Mouse (Mus musculus) intestine, embryonic 15.5 days (tissue): Measurements from ENCODE around the gene Atp4a. TPM values are rescaled to one million over a fixed set of nuclear protein-coding genes. Genes with fewer than 3 reads are reported as not detected.

ENCODE experiments used
- ATAC-seq: fragments of 200-750 bp; cut with Nextera tagmentation; 2 replicates; pipeline ENCODE4 v1.8.0; 2017; ENCODE audit warnings: moderate TSS enrichment, moderate library complexity
- H3K27ac ChIP-seq: fragments of 300-500 bp; sonication (generic); 2 replicates; pipeline ENCODE4 v1.5.1; 2015; ENCODE audit warnings: mild to moderate bottlenecking, inconsistent platforms
- H3K27me3 ChIP-seq: fragments of 300-500 bp; sonication (generic); replicated peaks from 2 replicates; pipeline ENCODE4 v1.6.1; 2015; ENCODE audit warnings: inconsistent platforms
- H3K36me3 ChIP-seq: fragments of 300-500 bp; sonication (generic); 2 replicates; pipeline ENCODE4 v1.6.1; 2015; ENCODE audit warnings: inconsistent platforms
- H3K4me1 ChIP-seq: fragments of 300-500 bp; sonication (generic); replicated peaks from 2 replicates; pipeline ENCODE4 v1.6.1; 2015; ENCODE audit warnings: inconsistent platforms
- H3K4me2 ChIP-seq: fragments of 300-500 bp; sonication (generic); replicated peaks from 2 replicates; pipeline ENCODE4 v1.6.1; 2015; ENCODE audit warnings: mild to moderate bottlenecking, inconsistent platforms
- H3K4me3 ChIP-seq: fragments of 300-500 bp; sonication (generic); replicated peaks from 2 replicates; pipeline ENCODE4 v1.5.1; 2015; ENCODE audit warnings: inconsistent platforms
- H3K9ac ChIP-seq: fragments of 300-500 bp; sonication (generic); 2 replicates; pipeline ENCODE4 v1.6.1; 2015; ENCODE audit warnings: inconsistent platforms
- H3K9me3 ChIP-seq: fragments of 300-500 bp; sonication (generic); 2 replicates; pipeline ENCODE4 v1.6.1; 2016; ENCODE audit warnings: inconsistent platforms
- WGBS: fragments of 180-500 bp; shearing (Covaris S2); methylation state at CpG from one replicate; pipeline ENCODE4 v1.1.7; 2015; 5-methylcytosine and 5-hydroxymethylcytosine counted together
- polyA plus RNA-seq: library from polyadenylated mRNA; unstranded; fragments of >200 nt; fragmentation: Nextera tagmentation; extraction: Ambion mirVana; gene quantifications from 2 replicates; pipeline ENCODE4 v1.2.1, GENCODE M21; 2015

Atp4a gene
- 1.3 and 2.0 TPM in 2 replicates for polyA plus RNA-seq

DNA sequence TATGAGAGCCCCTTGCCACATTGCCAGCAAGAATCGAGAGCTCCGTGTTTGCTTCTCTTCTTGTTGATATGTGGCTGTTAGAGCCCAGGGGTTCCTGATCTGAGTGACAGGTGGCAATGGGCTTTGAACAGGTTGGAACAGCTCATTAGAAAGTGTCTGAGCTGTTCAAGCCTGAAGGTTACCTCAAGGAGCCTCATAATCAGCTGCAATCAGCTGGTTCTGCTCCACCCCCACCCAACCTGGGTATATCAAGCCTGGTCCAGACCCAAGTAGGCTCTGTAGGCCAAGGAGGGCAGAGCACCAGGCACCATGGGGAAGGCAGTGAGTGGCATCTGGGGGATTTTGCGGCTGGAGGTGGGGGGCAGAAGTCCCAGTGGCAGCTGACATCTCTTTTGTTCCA, at the start of gene Atp4a:
Gene Atp4a, plus strand, starts transcription at position 268 of the 400 bp plus-strand sequence.
- ATAC-seq = no peak
- Histone ChIP-seq H3K27me3 (no peaks in the 10 kb centered on the region), H3K36me3 (no peaks in the 10 kb centered on the region), H3K9me3 (no peaks in the 10 kb centered on the region), H3K27ac (no peak within 1 kb of the TSS), H3K4me2 (no peak within 1 kb of the TSS), H3K4me1 (peaks cover 3% of the 10 kb centered on the region; the same call in 1 of the 2 replicates), H3K9ac (no peak within 1 kb of the TSS), H3K4me3 (no peak within 1 kb of the TSS)
- 85% methylated on average over 3 of the region's 3 CpGs for WGBS

- H3K27me3 ChIP-seq = no peaks in the 10 kb centered on the region
- peak within 1 kb of the TSS; percentile 82 for H3K9ac ChIP-seq
- peak; percentile 94 for ATAC-seq
- under 1% methylated on average over 34 of the region's 34 CpGs for WGBS
- no peak within 1 kb of the TSS for H3K27ac ChIP-seq
- peak within 1 kb of the TSS; percentile 77 for H3K4me3 ChIP-seq
- no peaks in the 10 kb centered on the region for H3K9me3 ChIP-seq
- peaks cover 11% of the 10 kb centered on the region; the same call in 1 of the 2 replicates for H3K36me3 ChIP-seq
- H3K4me1 ChIP-seq = peaks cover 5% of the 10 kb centered on the region
- peak within 1 kb of the TSS; percentile 85 for H3K4me2 ChIP-seq
Measured at GRCm38 (mm10) chr7:30664529-30665200, 47.3 kb upstream of the Atp4a start, which contains the start of gene Haus5. Haus5 (minus strand) TSS chr7:30664994.

DNA sequence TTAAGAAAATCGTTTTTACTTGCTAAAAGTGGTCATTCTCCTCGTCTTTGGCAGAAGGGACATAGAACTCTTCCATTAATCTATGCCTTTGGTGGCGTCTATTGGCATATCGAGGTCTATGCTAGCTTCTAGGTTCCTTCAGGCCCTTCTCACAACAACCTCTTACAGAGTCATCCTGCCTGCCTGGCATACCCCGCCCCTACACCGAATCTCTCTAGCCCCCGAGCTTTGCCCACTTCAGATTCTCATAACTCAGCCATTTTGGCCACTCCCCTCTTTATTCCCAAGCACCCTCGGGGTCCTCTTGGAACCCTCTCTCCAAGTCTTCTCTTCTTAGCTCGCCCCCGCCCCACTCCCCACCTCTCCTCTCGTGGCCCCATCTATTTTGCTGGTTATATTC, 46.7 kb upstream of the Atp4a start:
- 5% methylated on average over 11 of the region's 11 CpGs for WGBS
- no peak overlapping the region for H3K27ac ChIP-seq
- no peaks in the 10 kb centered on the region for H3K9me3 ChIP-seq
- H3K9ac ChIP-seq = peak overlapping the region; percentile 82
- peak; percentile 54 for ATAC-seq
- peaks cover 5% of the 10 kb centered on the region for H3K4me1 ChIP-seq
- peak overlapping the region; percentile 85 for H3K4me2 ChIP-seq
- no peaks in the 10 kb centered on the region for H3K27me3 ChIP-seq
- peak overlapping the region; percentile 77 for H3K4me3 ChIP-seq
- peaks cover 7% of the 10 kb centered on the region; the same call in 1 of the 2 replicates for H3K36me3 ChIP-seq

GRCm38 (mm10) chr7:30669229-30669628, 42.8 kb upstream of the Atp4a start:
- ATAC-seq = no peak
- no peaks in the 10 kb centered on the region for H3K27me3 ChIP-seq
- WGBS = 37% methylated on average over 3 of the region's 3 CpGs
- peaks cover 5% of the 10 kb centered on the region for H3K4me1 ChIP-seq
- H3K36me3 ChIP-seq = no peaks in the 10 kb centered on the region
- H3K4me2 ChIP-seq = no peak overlapping the region
- no peak overlapping the region for H3K9ac ChIP-seq
- H3K27ac ChIP-seq = no peak overlapping the region
- no peak overlapping the region for H3K4me3 ChIP-seq
- no peaks in the 10 kb centered on the region for H3K9me3 ChIP-seq

DNA sequence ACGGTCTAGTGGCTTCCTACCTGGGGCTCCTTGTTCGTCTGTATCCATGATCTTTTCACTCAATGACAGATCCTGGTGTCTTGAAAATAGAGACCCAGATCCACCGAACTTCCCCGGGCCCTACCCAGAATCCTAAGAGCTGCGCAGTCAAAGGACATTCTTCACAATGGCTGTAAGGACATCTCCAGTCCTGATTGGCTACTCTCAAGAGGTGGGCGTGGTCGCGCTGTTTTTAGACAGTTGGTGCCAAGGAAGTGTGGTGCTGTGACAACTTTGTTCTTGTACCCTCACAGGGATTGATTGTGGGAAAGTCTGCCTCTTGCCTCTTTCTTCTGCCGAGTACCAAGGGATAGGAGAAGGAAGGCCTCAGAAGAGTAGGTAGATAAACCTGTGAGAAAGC, 40.5 kb upstream of the Atp4a start, which contains the start of gene Pmis2:
Gene Pmis2, minus strand, starts transcription at position 126 of the 400 bp plus-strand sequence.
- H3K27ac ChIP-seq = no peak within 1 kb of the TSS
- no peak within 1 kb of the TSS for H3K4me3 ChIP-seq
- H3K36me3 ChIP-seq = no peaks in the 10 kb centered on the region
- H3K9ac ChIP-seq = no peak within 1 kb of the TSS
- no peak within 1 kb of the TSS for H3K4me2 ChIP-seq
- no peak for ATAC-seq
- no peaks in the 10 kb centered on the region for H3K9me3 ChIP-seq
- no peaks in the 10 kb centered on the region for H3K4me1 ChIP-seq
- H3K27me3 ChIP-seq = no peaks in the 10 kb centered on the region
- WGBS = 72% methylated on average over 9 of the region's 9 CpGs

GRCm38 (mm10) chr7:30678263-30678975, 33.6 kb upstream of the Atp4a start:
- Histone ChIP-seq H3K27me3 (no peaks in the 10 kb centered on the region), H3K36me3 (no peaks in the 10 kb centered on the region), H3K4me3 (no peak overlapping the region), H3K4me2 (no peak overlapping the region), H3K9me3 (no peaks in the 10 kb centered on the region), H3K27ac (no peak overlapping the region), H3K4me1 (no peaks in the 10 kb centered on the region), H3K9ac (no peak overlapping the region)
- ATAC-seq = no peak
- WGBS = 61% methylated on average over 5 of the region's 5 CpGs

DNA sequence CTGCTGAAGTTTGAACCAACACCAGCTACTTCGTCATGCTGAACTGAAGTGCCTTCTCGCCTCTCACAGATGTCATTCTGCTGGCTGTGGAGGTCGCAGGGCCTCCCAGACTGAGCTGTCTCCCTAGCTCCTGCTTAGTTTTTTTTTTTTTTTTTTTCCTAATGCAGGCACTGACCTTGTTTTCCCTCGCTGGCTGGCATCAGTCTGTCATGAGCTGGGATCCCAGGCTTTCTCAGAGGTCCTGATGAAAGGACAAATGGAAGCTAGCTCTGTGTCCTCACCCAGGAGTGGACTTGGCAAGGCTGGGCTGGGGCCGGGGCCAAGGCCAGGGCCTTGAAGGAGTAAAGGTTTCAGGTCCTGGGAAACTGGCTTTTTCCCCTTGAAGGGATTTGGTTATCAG, 30.1 kb upstream of the Atp4a start:
- Histone ChIP-seq H3K27ac (no peak overlapping the region), H3K36me3 (no peaks in the 10 kb centered on the region), H3K4me2 (no peak overlapping the region), H3K9me3 (no peaks in the 10 kb centered on the region), H3K4me3 (no peak overlapping the region), H3K27me3 (no peaks in the 10 kb centered on the region), H3K4me1 (no peaks in the 10 kb centered on the region), H3K9ac (no peak overlapping the region)
- ATAC-seq = no peak
- WGBS = 67% methylated on average over 5 of the region's 5 CpGs

- H3K4me3 ChIP-seq = no peak overlapping the region
- no peaks in the 10 kb centered on the region for H3K9me3 ChIP-seq
- WGBS = 74% methylated on average over 2 of the region's 2 CpGs
- no peaks in the 10 kb centered on the region for H3K4me1 ChIP-seq
- H3K27me3 ChIP-seq = 0 out of 2 replicates have a peak, but pooled peaks cover 3% of the 10 kb centered on the region
- H3K27ac ChIP-seq = no peak overlapping the region
- ATAC-seq = no peak
- H3K9ac ChIP-seq = no peak overlapping the region
- no peaks in the 10 kb centered on the region for H3K36me3 ChIP-seq
- H3K4me2 ChIP-seq = no peak overlapping the region
Measured at GRCm38 (mm10) chr7:30683425-30683824, 28.6 kb upstream of the Atp4a start.

DNA sequence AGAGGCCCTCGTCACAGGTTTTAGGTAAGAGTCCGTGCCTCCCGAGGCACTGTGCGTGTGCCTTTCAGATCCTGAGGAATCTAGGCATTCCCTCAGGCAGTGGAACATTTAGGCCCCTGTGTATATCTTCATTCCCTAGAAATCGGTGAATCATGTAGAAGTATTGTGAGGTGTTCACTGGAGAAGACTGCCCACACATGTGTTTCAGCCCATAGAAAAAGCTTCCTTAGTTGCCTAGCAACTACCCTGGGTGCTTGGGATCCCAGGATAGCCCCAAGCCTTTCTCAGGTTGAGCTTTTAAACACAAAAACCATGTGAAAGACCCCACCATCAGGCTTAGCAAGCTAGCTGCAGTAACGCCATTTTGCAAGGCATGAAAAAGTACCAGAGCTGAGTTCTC, 23.7 kb upstream of the Atp4a start:
- Histone ChIP-seq H3K4me1 (no peaks in the 10 kb centered on the region), H3K27ac (no peak overlapping the region), H3K4me2 (no peak overlapping the region), H3K4me3 (no peak overlapping the region), H3K9ac (no peak overlapping the region), H3K36me3 (no peaks in the 10 kb centered on the region), H3K27me3 (0 out of 2 replicates have a peak, but pooled peaks cover 3% of the 10 kb centered on the region), H3K9me3 (no peaks in the 10 kb centered on the region)
- whole genome bisulfite sequencing = 71% methylated on average over 6 of the region's 6 CpGs
- ATAC-seq = peak; percentile 43; the same call in 1 of the 2 replicates

- 53% methylated on average over 5 of the region's 5 CpGs for whole genome bisulfite sequencing
- H3K9me3 ChIP-seq = no peaks in the 10 kb centered on the region
- peaks cover 9% of the 10 kb centered on the region; the same call in 1 of the 2 replicates for H3K4me1 ChIP-seq
- no peaks in the 10 kb centered on the region for H3K36me3 ChIP-seq
- no peak overlapping the region for H3K4me3 ChIP-seq
- no peak overlapping the region for H3K27ac ChIP-seq
- no peak overlapping the region for H3K9ac ChIP-seq
- H3K4me2 ChIP-seq = no peak overlapping the region
- no peaks in the 10 kb centered on the region for H3K27me3 ChIP-seq
- peak; percentile 29; the same call in 1 of the 2 replicates for ATAC-seq
Measured at GRCm38 (mm10) chr7:30698101-30698500, 13.9 kb upstream of the Atp4a start.

GRCm38 (mm10) chr7:30698589-30698988, 13.4 kb upstream of the Atp4a start, which contains the start of gene 2200002J24Rik:
2200002J24Rik (plus strand) TSS chr7:30698926.
- Histone ChIP-seq H3K4me1 (peaks cover 9% of the 10 kb centered on the region; the same call in 1 of the 2 replicates), H3K27me3 (no peaks in the 10 kb centered on the region), H3K36me3 (no peaks in the 10 kb centered on the region), H3K9me3 (no peaks in the 10 kb centered on the region), H3K4me3 (no peak within 1 kb of the TSS), H3K9ac (no peak within 1 kb of the TSS), H3K27ac (no peak within 1 kb of the TSS), H3K4me2 (no peak within 1 kb of the TSS)
- peak; percentile 93 for ATAC-seq
- 34% methylated on average over 9 of the region's 9 CpGs for WGBS

DNA sequence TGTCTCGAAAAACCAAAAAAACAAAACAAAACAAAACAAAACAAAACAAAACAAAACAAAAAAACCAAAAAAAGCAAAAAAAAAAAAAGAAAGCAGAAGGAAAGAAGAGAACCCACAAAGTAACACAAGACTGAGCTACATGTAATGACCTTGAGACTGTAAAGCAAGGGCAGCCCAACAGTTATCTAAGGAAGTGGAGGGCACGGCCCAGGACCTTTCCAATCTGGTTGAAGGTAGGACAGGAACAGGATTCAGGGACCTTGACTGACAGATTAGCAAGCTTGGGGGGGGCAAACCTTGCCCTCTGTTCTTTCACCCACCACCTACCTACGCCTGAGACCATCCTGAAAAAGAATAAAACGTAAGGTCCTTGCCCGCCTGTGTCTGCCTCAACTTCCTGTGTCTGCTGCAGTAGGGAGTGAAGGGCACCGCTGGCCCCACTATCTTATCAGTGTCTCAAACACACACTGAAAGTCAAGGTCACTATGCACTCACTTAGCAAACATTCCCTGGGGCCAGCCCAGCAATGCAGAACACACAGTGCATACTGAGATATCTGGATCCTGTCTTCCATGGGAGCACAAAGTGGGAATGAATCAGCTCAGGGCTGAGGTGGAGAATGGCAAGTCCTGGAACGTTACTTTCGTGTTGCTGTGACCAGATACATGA, 5.7 kb upstream of the Atp4a start:
- Histone ChIP-seq H3K27me3 (no peaks in the 10 kb centered on the region), H3K9ac (no peak overlapping the region), H3K4me1 (0 out of 2 replicates have a peak, but pooled peaks cover 3% of the 10 kb centered on the region), H3K27ac (peak overlapping the region; percentile 71), H3K36me3 (no peaks in the 10 kb centered on the region), H3K4me3 (no peak overlapping the region), H3K4me2 (no peak overlapping the region; the same call in 1 of the 2 replicates), H3K9me3 (no peaks in the 10 kb centered on the region)
- 50% methylated on average over 8 of the region's 8 CpGs for WGBS
- ATAC-seq = peak; percentile 94
